9 mouse cellular contexts compared by ENCODE assay signal in genomic region chr15:56336449-56336848, GRCm38 (mm10).
DNase-seq lines count a peak whose midpoint lies in the region; ATAC-seq lines count a peak whose summit lies in the region.
"Had no signal": no experiment of that assay in that cellular context is flagged by ENCODE, and none has a peak within 500 bp of the region (broad histone marks: within the 10 kb centered on the region; RNA-seq: fewer than 3 reads in every experiment).

No protein-coding gene starts in this region.

- H3K4me2 ChIP-seq in liver, embryonic 11.5 days, result no peak overlapping the region
- H3K4me2 ChIP-seq in intestine, embryonic 15.5 days (replicated peaks), result no peak overlapping the region
- H3K4me2 ChIP-seq in midbrain, embryonic 13.5 days (replicated peaks), result no peak overlapping the region

- H3K27ac ChIP-seq in liver, embryonic 11.5 days (ENCODE audit: low read depth, low read length), result no peak overlapping the region
- H3K27ac ChIP-seq in intestine, embryonic 15.5 days, result no peak overlapping the region
- no peak overlapping the region for H3K27ac ChIP-seq in midbrain, embryonic 13.5 days

- H3K4me3 ChIP-seq in liver, embryonic 11.5 days (ENCODE audit: low read depth, low read length), result no peak overlapping the region
- H3K4me3 ChIP-seq in intestine, embryonic 15.5 days (replicated peaks), result no peak overlapping the region
- H3K4me3 ChIP-seq in midbrain, embryonic 13.5 days (replicated peaks), result no peak overlapping the region
- H3K4me3 ChIP-seq: myocyte had no signal

- H3K9me3 ChIP-seq in liver, embryonic 11.5 days (ENCODE audit: control insufficient read depth, low read length), result no peaks in the 10 kb centered on the region
- no peaks in the 10 kb centered on the region for H3K9me3 ChIP-seq in intestine, embryonic 15.5 days
- no peaks in the 10 kb centered on the region for H3K9me3 ChIP-seq in midbrain, embryonic 13.5 days

- DNase-seq in liver, result peak; percentile 58
- no peak for DNase-seq in liver, embryonic 11.5 days (ENCODE audit: low spot score)
- peak; percentile 26 to 43 for DNase-seq in cerebellum, adult 18-20 months
- peak; percentile 80 to 81 for DNase-seq in left cerebral cortex, adult 18-20 months (ENCODE audit: low spot score in 2 of 2)
- DNase-seq in testis, postnatal 10 days (ENCODE audit: low spot score), result peak; percentile 87

- H3K27me3 ChIP-seq in liver, embryonic 11.5 days (replicated peaks; ENCODE audit: control insufficient read depth, insufficient read depth, low read length), result no peaks in the 10 kb centered on the region
- no peaks in the 10 kb centered on the region for H3K27me3 ChIP-seq in intestine, embryonic 15.5 days (replicated peaks)
- no peaks in the 10 kb centered on the region for H3K27me3 ChIP-seq in midbrain, embryonic 13.5 days

- H3K4me1 ChIP-seq in liver, embryonic 11.5 days (replicated peaks; ENCODE audit: control insufficient read depth, insufficient read depth, low read length), result 0 out of 2 replicates have a peak, but pooled peaks cover 3% of the 10 kb centered on the region
- H3K4me1 ChIP-seq in intestine, embryonic 15.5 days (replicated peaks), result no peaks in the 10 kb centered on the region
- no peaks in the 10 kb centered on the region for H3K4me1 ChIP-seq in midbrain, embryonic 13.5 days (replicated peaks)

- 46% methylated on average over 5 of the region's 5 CpGs for WGBS in liver, embryonic 11.5 days
- WGBS in intestine, embryonic 15.5 days, result 42% methylated on average over 5 of the region's 5 CpGs
- 41% methylated on average over 5 of the region's 5 CpGs for WGBS in midbrain, embryonic 13.5 days

- H3K36me3 ChIP-seq in liver, embryonic 11.5 days (ENCODE audit: control insufficient read depth, insufficient read depth, low read length), result no peaks in the 10 kb centered on the region
- H3K36me3 ChIP-seq in intestine, embryonic 15.5 days, result no peaks in the 10 kb centered on the region
- no peaks in the 10 kb centered on the region for H3K36me3 ChIP-seq in midbrain, embryonic 13.5 days

- H3K9ac ChIP-seq in liver, embryonic 11.5 days (ENCODE audit: low read depth, low read length), result no peak overlapping the region
- H3K9ac ChIP-seq in intestine, embryonic 15.5 days, result no peak overlapping the region
- H3K9ac ChIP-seq in midbrain, embryonic 13.5 days (replicated peaks), result no peak overlapping the region

- no peak for ATAC-seq in liver, embryonic 11.5 days (replicated peaks; ENCODE audit: low FRiP score)
- ATAC-seq in frontal cortex, adult (ENCODE audit: low TSS enrichment), result peak; percentile 82
- 0 out of 2 replicates have a peak, but pooled peaks have one; percentile 28 for ATAC-seq in intestine, embryonic 15.5 days
- peak; percentile 74 for ATAC-seq in midbrain, embryonic 13.5 days
